Mouse (Mus musculus): ENCODE measurements around the gene Npm1. TPM values are rescaled to one million over a fixed set of nuclear protein-coding genes. Genes with fewer than 3 reads are reported as not detected.

Gene Npm1
- 1,018 and 1,100 TPM in 2 replicates for polyA plus RNA-seq (2014; fragmentation: Nextera tagmentation; extraction: Ambion mirVana)

DNA sequence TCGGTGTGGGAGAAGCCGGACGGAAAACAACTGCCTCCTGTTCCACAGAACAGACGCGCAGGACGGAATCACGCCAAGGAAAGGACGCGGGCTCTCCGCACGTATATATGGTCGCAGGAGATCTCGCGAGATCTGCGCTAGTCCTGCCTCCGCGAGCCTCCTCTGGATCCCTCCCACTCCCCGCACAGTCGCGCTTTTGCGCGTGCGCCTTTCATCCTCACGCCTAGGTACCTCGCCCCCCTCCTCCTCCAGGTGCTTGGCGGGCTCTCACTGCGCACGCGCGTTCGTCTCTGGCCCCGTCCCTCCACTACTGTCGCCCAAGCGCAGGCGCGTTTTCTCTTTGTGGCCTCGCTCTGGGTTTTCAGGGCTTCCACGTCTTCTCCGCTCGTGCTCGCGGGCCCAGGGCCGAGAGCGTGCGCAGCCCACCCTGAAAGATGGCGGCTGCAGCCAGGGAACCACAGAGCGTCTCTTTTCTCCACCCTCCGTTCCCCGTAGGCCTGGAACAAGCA, at the start of gene Npm1:
Gene Npm1 (minus strand): TSS at position 209 of the 509 bp plus-strand sequence.
- no peaks in the 10 kb centered on the region for H3K27me3 ChIP-seq (replicated peaks; ENCODE audit: control insufficient read depth, insufficient read depth, low read length)
- H3K4me1 ChIP-seq (ENCODE audit: control insufficient read depth, insufficient read depth, low read length), result peaks cover 17% of the 10 kb centered on the region; the same call in 1 of the 2 replicates
- 5% methylated on average over 42 of the region's 49 CpGs for WGBS
- H3K9ac ChIP-seq (ENCODE audit: low read depth, low read length), result peak within 1 kb of the TSS; percentile 97
- ATAC-seq (ENCODE audit: low read depth), result peak; percentile 96
- H3K27ac ChIP-seq (replicated peaks; ENCODE audit: low read depth, low read length), result peak within 1 kb of the TSS; percentile 97
- H3K9me3 ChIP-seq (ENCODE audit: control insufficient read depth, low read length), result no peaks in the 10 kb centered on the region
- peaks cover 36% of the 10 kb centered on the region for H3K36me3 ChIP-seq (ENCODE audit: control insufficient read depth, insufficient read depth, low read length)
- peak within 1 kb of the TSS; percentile 94 for H3K4me2 ChIP-seq (ENCODE audit: low read depth, low read length)
- peak within 1 kb of the TSS; percentile 96 for H3K4me3 ChIP-seq (ENCODE audit: low read depth, low read length)
- peak; percentile 100 for DNase-seq (ENCODE audit: low spot score)

DNA sequence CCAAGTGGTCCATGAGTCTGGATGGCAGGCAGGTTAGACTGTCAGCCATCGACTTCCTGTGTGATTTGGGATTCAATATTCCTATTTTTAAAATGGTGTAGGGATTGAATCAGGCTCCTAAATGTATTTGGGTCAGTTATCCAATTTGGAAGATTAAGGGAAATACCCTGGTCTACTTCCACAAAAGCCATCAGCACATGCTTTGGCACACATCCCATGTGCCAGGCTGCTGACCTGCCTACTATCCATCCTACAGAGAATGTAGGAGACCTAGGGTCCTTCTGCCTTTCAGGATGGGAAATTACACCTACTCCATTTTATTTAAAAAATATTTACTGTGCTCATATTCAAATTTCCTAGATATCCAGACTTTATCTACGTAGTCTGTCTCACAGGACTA, 44.4 kb upstream of the Npm1 start:
- H3K27ac ChIP-seq (replicated peaks; ENCODE audit: low read depth, low read length), result no peak overlapping the region
- no peaks in the 10 kb centered on the region for H3K36me3 ChIP-seq (ENCODE audit: control insufficient read depth, insufficient read depth, low read length)
- ATAC-seq (ENCODE audit: low read depth), result no peak
- H3K9me3 ChIP-seq (ENCODE audit: control insufficient read depth, low read length), result no peaks in the 10 kb centered on the region
- H3K27me3 ChIP-seq (replicated peaks; ENCODE audit: control insufficient read depth, insufficient read depth, low read length), result peaks cover 60% of the 10 kb centered on the region
- peaks cover 6% of the 10 kb centered on the region for H3K4me1 ChIP-seq (ENCODE audit: control insufficient read depth, insufficient read depth, low read length)
- no peak overlapping the region for H3K9ac ChIP-seq (ENCODE audit: low read depth, low read length)
- H3K4me3 ChIP-seq (ENCODE audit: low read depth, low read length), result no peak overlapping the region
- no peak overlapping the region for H3K4me2 ChIP-seq (ENCODE audit: low read depth, low read length)
- WGBS, result 71% methylated on average over 2 of the region's 2 CpGs
- DNase-seq (ENCODE audit: low spot score), result no peak

DNA sequence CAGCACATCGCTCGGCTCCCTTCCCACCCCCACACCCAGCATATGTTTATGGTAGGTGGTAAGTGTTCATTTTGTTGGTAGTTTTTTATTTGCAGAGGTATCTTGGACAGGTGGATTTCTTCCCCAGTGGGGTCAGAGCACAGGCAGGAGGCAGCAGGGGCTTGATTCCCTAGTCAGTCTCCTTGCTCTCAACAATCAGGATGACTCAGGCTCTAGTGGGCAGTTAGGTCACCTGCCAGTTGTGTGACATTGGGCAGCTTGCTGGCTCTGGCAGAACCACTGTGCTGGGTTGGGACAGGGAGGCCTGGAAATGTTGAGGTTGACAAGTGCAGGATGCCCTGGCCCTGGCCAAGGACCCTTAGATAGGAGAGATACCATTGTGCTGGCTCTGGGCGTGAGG, 42.0 kb upstream of the Npm1 start:
- Histone ChIP-seq H3K9me3 (ENCODE audit: control insufficient read depth, low read length) (no peaks in the 10 kb centered on the region), H3K27ac (replicated peaks; ENCODE audit: low read depth, low read length) (no peak overlapping the region), H3K27me3 (replicated peaks; ENCODE audit: control insufficient read depth, insufficient read depth, low read length) (peaks cover 83% of the 10 kb centered on the region), H3K9ac (ENCODE audit: low read depth, low read length) (no peak overlapping the region), H3K4me2 (ENCODE audit: low read depth, low read length) (no peak overlapping the region), H3K4me3 (ENCODE audit: low read depth, low read length) (no peak overlapping the region), H3K36me3 (ENCODE audit: control insufficient read depth, insufficient read depth, low read length) (no peaks in the 10 kb centered on the region), H3K4me1 (ENCODE audit: control insufficient read depth, insufficient read depth, low read length) (peaks cover 18% of the 10 kb centered on the region)
- ATAC-seq (ENCODE audit: low read depth) (no peak), DNase-seq (ENCODE audit: low spot score) (no peak)
- WGBS, result 9% methylated on average over 3 of the region's 3 CpGs

DNA sequence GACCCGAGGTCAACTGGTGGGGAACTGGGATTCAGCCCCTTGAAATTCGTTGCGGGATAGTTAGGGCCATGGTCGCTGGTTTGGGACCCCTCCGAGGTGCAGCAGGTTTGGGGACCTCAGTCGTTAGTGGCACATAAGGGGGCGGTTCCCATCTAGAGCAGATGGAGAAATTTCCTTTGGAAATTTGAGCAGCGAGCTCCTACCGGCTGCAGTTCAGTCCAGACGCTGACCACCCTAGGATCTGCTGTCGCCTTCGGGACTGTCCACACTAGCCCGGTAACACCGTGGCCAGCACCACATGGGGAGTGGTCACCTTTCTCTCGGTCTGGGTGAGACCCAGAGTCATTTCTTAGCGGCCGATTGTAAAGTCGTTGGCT, 41.3 kb upstream of the Npm1 start:
- ATAC-seq (ENCODE audit: low read depth) (no peak), DNase-seq (ENCODE audit: low spot score) (no peak)
- Histone ChIP-seq H3K4me1 (ENCODE audit: control insufficient read depth, insufficient read depth, low read length) (peaks cover 18% of the 10 kb centered on the region), H3K9ac (ENCODE audit: low read depth, low read length) (peak overlapping the region; percentile 6; the same call in 1 of the 2 replicates), H3K4me2 (ENCODE audit: low read depth, low read length) (no peak overlapping the region), H3K27ac (replicated peaks; ENCODE audit: low read depth, low read length) (no peak overlapping the region), H3K4me3 (ENCODE audit: low read depth, low read length) (no peak overlapping the region), H3K9me3 (ENCODE audit: control insufficient read depth, low read length) (no peaks in the 10 kb centered on the region), H3K27me3 (replicated peaks; ENCODE audit: control insufficient read depth, insufficient read depth, low read length) (peaks cover 90% of the 10 kb centered on the region), H3K36me3 (ENCODE audit: control insufficient read depth, insufficient read depth, low read length) (no peaks in the 10 kb centered on the region)
- under 1% methylated on average over 18 of the region's 18 CpGs for WGBS

DNA sequence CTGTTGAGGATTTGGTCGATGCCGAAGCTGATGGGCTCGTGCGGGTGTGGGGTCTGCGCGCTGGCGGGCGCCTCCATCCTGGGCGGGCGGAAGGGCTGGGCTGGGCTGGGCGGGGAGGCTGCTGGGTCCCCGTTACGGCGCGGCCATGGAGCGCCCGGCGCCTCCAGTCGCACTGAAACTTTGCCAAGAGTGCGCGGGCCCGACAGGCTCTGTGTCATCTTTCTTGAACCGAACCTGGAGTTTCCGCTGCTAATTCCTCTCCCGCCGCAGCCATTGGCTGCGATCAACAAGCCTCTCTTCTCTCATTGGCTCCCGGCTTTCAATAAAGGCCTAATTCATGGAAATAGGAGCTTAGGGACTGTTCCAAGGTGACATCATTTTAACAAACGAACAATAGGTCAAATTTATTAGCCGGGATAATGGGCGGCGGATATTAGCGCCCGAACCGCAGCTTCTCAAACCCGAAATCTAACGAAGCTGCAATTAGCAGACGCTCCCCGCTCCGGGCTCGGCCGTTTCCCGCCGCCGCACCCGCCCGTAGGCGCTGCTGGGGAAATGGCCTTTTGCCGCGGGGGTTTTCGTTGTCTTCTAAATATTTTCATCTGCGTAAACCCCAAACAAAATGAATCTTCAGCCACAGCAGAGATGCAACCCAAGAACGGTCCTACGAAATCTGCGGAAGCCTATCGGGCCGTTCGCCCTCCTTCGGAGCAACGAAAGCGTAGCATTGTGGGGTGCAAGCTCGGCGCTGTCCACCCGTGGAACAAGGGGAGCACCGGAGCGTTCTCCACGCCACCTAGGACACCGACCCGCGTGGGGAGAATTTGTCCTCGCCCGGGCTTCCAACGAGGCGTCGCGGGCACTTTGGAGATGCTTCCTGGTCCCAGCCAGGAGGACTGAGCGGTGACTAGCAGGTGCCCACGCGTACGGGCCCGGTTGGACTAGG, 40.6 kb upstream of the Npm1 start, which contains the start of gene Tlx3:
Gene Tlx3 (minus strand): TSS at position 207 of the 946 bp plus-strand sequence.
- peak; percentile 65 for ATAC-seq (ENCODE audit: low read depth)
- H3K4me3 ChIP-seq (ENCODE audit: low read depth, low read length), result peak within 1 kb of the TSS; percentile 35
- WGBS, result under 1% methylated on average over 58 of the region's 81 CpGs
- no peak within 1 kb of the TSS for H3K27ac ChIP-seq (replicated peaks; ENCODE audit: low read depth, low read length)
- peaks cover 96% of the 10 kb centered on the region for H3K27me3 ChIP-seq (replicated peaks; ENCODE audit: control insufficient read depth, insufficient read depth, low read length)
- H3K4me2 ChIP-seq (ENCODE audit: low read depth, low read length), result peak within 1 kb of the TSS; percentile 56
- H3K36me3 ChIP-seq (ENCODE audit: control insufficient read depth, insufficient read depth, low read length), result no peaks in the 10 kb centered on the region
- H3K9me3 ChIP-seq (ENCODE audit: control insufficient read depth, low read length), result no peaks in the 10 kb centered on the region
- H3K9ac ChIP-seq (ENCODE audit: low read depth, low read length), result peak within 1 kb of the TSS; percentile 34; the same call in 1 of the 2 replicates
- DNase-seq (ENCODE audit: low spot score), result peak; percentile 83
- H3K4me1 ChIP-seq (ENCODE audit: control insufficient read depth, insufficient read depth, low read length), result peaks cover 18% of the 10 kb centered on the region

DNA sequence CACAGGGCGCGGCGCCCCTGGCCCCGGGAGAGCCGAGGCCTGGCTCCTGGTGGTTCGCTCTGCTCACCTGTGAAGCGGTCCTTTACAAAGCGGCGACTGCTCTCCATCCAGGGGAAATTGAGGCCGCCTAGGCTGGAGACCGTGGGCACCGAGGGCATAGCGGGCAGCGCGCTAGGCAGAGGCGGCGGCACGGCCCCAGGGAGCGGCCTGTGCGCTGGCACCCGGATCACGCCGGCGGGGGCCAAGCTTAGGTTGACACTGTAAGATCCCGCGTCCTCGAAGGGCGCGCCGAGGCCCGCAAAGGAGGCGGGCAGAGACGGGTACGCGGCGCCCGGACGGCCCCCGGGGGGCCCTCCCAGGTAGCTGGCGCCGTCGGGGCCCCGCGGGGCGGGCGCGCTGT, 40.0 kb upstream of the Npm1 start:
- Histone ChIP-seq H3K9ac (ENCODE audit: low read depth, low read length) (peak overlapping the region; percentile 34; the same call in 1 of the 2 replicates), H3K4me1 (ENCODE audit: control insufficient read depth, insufficient read depth, low read length) (peaks cover 18% of the 10 kb centered on the region), H3K36me3 (ENCODE audit: control insufficient read depth, insufficient read depth, low read length) (no peaks in the 10 kb centered on the region), H3K4me2 (ENCODE audit: low read depth, low read length) (peak overlapping the region; percentile 56), H3K4me3 (ENCODE audit: low read depth, low read length) (peak overlapping the region; percentile 35), H3K27ac (replicated peaks; ENCODE audit: low read depth, low read length) (no peak overlapping the region), H3K9me3 (ENCODE audit: control insufficient read depth, low read length) (no peaks in the 10 kb centered on the region), H3K27me3 (replicated peaks; ENCODE audit: control insufficient read depth, insufficient read depth, low read length) (peaks cover 99% of the 10 kb centered on the region)
- ATAC-seq (ENCODE audit: low read depth) (peak; percentile 14; the same call in 1 of the 2 replicates), DNase-seq (ENCODE audit: low spot score) (no peak)
- under 1% methylated on average over 22 of the region's 47 CpGs for WGBS

DNA sequence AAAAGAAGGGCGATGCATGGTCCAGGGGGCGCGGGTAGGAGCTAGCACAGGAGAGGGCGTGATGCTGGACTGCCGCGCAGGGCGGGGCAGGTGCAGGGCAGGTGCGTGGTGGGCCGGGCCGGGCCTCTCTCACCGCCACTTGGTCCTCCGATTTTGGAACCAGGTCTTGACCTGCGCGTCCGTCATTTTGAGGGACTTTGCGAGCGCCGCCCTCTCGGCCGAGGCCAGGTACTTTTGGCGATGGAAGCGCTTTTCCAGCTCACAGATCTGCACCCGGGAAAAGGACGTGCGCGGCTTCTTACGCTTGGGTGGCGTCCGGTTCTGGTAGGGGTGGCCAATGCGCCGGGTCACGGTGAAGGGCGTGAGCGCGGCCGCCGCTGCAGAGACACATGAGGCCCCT, 39.3 kb upstream of the Npm1 start:
- WGBS, result 1% methylated on average over 35 of the region's 37 CpGs
- Histone ChIP-seq H3K27me3 (replicated peaks; ENCODE audit: control insufficient read depth, insufficient read depth, low read length) (peaks cover 99% of the 10 kb centered on the region), H3K27ac (replicated peaks; ENCODE audit: low read depth, low read length) (no peak overlapping the region), H3K9ac (ENCODE audit: low read depth, low read length) (no peak overlapping the region), H3K4me1 (ENCODE audit: control insufficient read depth, insufficient read depth, low read length) (peaks cover 18% of the 10 kb centered on the region), H3K9me3 (ENCODE audit: control insufficient read depth, low read length) (peaks cover 3% of the 10 kb centered on the region), H3K4me3 (ENCODE audit: low read depth, low read length) (peak overlapping the region; percentile 35; the same call in 1 of the 2 replicates), H3K36me3 (ENCODE audit: control insufficient read depth, insufficient read depth, low read length) (no peaks in the 10 kb centered on the region), H3K4me2 (ENCODE audit: low read depth, low read length) (peak overlapping the region; percentile 56; the same call in 1 of the 2 replicates)
- no peak for DNase-seq (ENCODE audit: low spot score)
- ATAC-seq (ENCODE audit: low read depth), result no peak

DNA sequence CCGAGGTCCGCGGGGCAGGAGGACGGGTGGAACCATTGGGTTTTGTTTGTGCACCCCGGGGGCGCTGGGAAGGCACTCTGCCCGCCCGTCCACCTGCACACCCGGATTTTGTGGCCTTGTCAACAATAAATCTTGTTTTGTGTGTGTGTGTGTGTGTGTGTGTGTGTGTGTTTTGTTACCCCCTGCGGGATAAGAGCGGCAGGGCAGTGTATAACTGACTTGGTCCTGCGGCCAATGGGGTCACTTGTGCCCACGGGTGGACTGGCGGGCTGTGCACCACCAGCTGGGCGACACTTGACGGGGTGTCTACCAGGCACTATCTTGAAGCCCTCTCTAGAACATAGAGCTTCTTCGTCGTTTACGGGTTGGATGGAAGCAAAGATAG, 38.6 kb upstream of the Npm1 start:
- H3K27ac ChIP-seq (replicated peaks; ENCODE audit: low read depth, low read length), result no peak overlapping the region
- WGBS, result 4% methylated on average over 19 of the region's 19 CpGs
- H3K36me3 ChIP-seq (ENCODE audit: control insufficient read depth, insufficient read depth, low read length), result no peaks in the 10 kb centered on the region
- ATAC-seq (ENCODE audit: low read depth) (no peak), DNase-seq (ENCODE audit: low spot score) (no peak)
- peak overlapping the region; percentile 59 for H3K4me2 ChIP-seq (ENCODE audit: low read depth, low read length)
- H3K4me1 ChIP-seq (ENCODE audit: control insufficient read depth, insufficient read depth, low read length), result peaks cover 18% of the 10 kb centered on the region
- peaks cover 99% of the 10 kb centered on the region for H3K27me3 ChIP-seq (replicated peaks; ENCODE audit: control insufficient read depth, insufficient read depth, low read length)
- H3K4me3 ChIP-seq (ENCODE audit: low read depth, low read length), result peak overlapping the region; percentile 35
- no peak overlapping the region for H3K9ac ChIP-seq (ENCODE audit: low read depth, low read length)
- H3K9me3 ChIP-seq (ENCODE audit: control insufficient read depth, low read length), result peaks cover 6% of the 10 kb centered on the region

Measured in embryonic facial prominence, embryonic 14.5 days (tissue).